Mouse (Mus musculus) c-Kit-positive CD71-positive TER-119-negative erythroid progenitor cells, embryonic 14.5 days (primary cell): ENCODE measurements around the gene Hdac5.
A peak's percentile ranks its signal among the peaks of the same experiment; 100 is the strongest.
"Not testable (repeated sequence)": the region's sequence is repeated elsewhere in the genome, so short reads cannot be mapped to it uniquely, and the experiment has no call there.

Experiments used
- DNase-seq: peaks from one replicate; pipeline ENCODE4 v3.0.0-alpha.2; 2013; ENCODE audit warnings: low read depth

The Hdac5 gene

GRCm38 (mm10) chr11:102184646-102185495 lies 45.1 kb downstream of the Hdac5 start, which contains the start of gene Lsm12:
Gene Lsm12 (minus strand): TSS chr11:102185296.
- DNase-seq, result peak; percentile 89

GRCm38 (mm10) chr11:102184253-102184645 lies 45.7 kb downstream of the Hdac5 start:
- no peak for DNase-seq

- DNase-seq, result no peak
Measured at GRCm38 (mm10) chr11:102179836-102180235, 50.1 kb downstream of the Hdac5 start.

- DNase-seq, result no peak
Measured at GRCm38 (mm10) chr11:102168689-102169088, 61.3 kb downstream of the Hdac5 start.

GRCm38 (mm10) chr11:102167539-102167938 lies 62.4 kb downstream of the Hdac5 start:
- no peak for DNase-seq

- DNase-seq, result no peak
Measured at GRCm38 (mm10) chr11:102165971-102166722, 63.8 kb downstream of the Hdac5 start.

GRCm38 (mm10) chr11:102159781-102160180 lies 70.2 kb downstream of the Hdac5 start:
- no peak for DNase-seq

- DNase-seq, result not testable (repeated sequence)
Measured at GRCm38 (mm10) chr11:102158024-102158423, 71.9 kb downstream of the Hdac5 start.

GRCm38 (mm10) chr11:102156786-102157089 lies 73.2 kb downstream of the Hdac5 start:
- no peak for DNase-seq

GRCm38 (mm10) chr11:102156039-102156785 lies 73.8 kb downstream of the Hdac5 start, which contains the start of gene Tmem101:
Gene Tmem101 (minus strand): TSS chr11:102156404.
- peak; percentile 92 for DNase-seq

GRCm38 (mm10) chr11:102147213-102147989 lies 82.6 kb downstream of the Hdac5 start:
- no peak for DNase-seq

GRCm38 (mm10) chr11:102146531-102146930 lies 83.4 kb downstream of the Hdac5 start:
- no peak for DNase-seq

- DNase-seq, result no peak
Measured at GRCm38 (mm10) chr11:102146005-102146404, 84.0 kb downstream of the Hdac5 start.

GRCm38 (mm10) chr11:102145471-102146001 lies 84.4 kb downstream of the Hdac5 start, which contains the start of gene Nags:
Gene Nags (plus strand): TSS chr11:102145513.
- no peak for DNase-seq

GRCm38 (mm10) chr11:102144957-102145470 lies 85.0 kb downstream of the Hdac5 start:
- DNase-seq, result peak; percentile 32
